Mouse (Mus musculus): ENCODE results near the gene Snta1. TPM values are rescaled to one million over a fixed set of nuclear protein-coding genes. Genes with fewer than 3 reads are reported as not detected.

Gene Snta1
- polyA plus RNA-seq, 1 experiment from 2014 or later, result 2.2 TPM

DNA sequence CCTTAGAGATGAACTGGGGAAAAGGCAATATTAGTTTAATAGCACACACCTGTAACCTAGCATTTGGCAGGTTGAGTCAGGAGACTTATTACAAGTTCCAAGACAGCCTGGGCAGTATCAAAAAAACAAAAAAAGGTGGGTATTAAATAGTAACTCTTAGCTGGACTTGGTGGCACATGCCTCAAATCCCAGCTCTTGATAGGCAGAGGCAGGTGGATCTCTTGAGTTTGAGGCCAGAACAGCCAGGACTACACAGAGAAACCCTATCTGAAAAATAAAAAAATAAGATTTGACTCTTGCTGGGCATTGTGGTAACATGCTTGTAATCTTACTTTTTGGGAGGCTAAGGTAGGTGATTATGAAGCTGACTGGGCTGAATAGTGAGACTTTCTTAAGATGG is 32.6 kb upstream of the Snta1 start:
- Histone ChIP-seq H3K4me2 (ENCODE audit: low read depth, severe bottlenecking) (no peak overlapping the region), H3K27ac (replicated peaks; ENCODE audit: low read depth, low read length) (no peak overlapping the region), H3K9ac (ENCODE audit: low read length) (no peak overlapping the region), H3K9me3 (ENCODE audit: control insufficient read depth, low read length) (no peaks in the 10 kb centered on the region), H3K27me3 (ENCODE audit: control insufficient read depth, insufficient read depth, low read length) (no peaks in the 10 kb centered on the region), H3K4me3 (ENCODE audit: low read depth, low read length) (no peak overlapping the region), H3K4me1 (ENCODE audit: control insufficient read depth, insufficient read depth, low read length) (no peaks in the 10 kb centered on the region), H3K36me3 (ENCODE audit: control insufficient read depth, insufficient read depth, low read length) (0 out of 2 replicates have a peak, but pooled peaks cover 4% of the 10 kb centered on the region)
- DNase-seq (ENCODE audit: low spot score), result no peak
- ATAC-seq (ENCODE audit: insufficient number of reproducible peaks, low FRiP score, low TSS enrichment, low read depth), result no peak

GRCm38 (mm10) chr2:154437191-154437527 is 29.3 kb upstream of the Snta1 start:
- whole genome bisulfite sequencing, result 18% methylated on average over 7 of the region's 7 CpGs
- ATAC-seq (ENCODE audit: insufficient number of reproducible peaks, low FRiP score, low TSS enrichment, low read depth), result no peak
- H3K27ac ChIP-seq (replicated peaks; ENCODE audit: low read depth, low read length), result no peak overlapping the region

DNA sequence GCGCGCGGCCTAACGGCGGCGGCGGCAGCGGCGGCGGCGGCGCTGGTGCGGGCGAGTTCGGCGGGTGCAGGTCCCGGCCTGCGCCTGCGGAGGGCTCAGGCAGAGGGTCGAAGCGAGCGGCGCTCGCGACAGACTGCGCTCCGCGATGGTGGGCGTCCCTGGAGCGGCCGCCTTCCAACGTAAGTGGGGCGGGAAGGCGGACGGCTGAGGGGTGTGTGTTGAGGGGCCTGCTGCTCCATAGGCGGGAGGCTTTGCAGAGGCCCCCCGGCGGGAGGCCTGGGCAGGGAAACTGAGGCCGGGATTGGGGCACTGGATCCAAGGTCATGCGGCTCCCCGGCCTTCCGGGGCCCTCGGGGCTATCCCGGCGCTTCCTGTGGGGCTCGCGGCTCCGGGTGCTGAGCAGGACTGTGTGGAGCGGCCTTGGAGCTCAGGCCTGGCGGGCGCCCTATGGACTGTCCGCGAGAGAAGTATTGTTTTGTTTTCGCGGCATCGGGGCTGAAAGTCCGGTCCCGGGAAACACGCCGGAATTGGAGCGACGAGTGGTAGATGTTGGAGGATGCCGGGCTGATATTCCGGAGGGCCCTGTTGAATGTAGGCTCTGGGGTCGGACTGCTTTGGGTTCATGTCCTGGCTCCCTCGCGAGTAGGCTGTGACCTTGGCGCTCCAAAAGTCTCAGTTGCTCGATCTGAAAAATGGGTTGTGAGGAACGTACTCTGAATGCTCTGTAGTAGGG is 28.7 kb upstream of the Snta1 start, which contains the start of gene Cbfa2t2:
Gene Cbfa2t2, plus strand, starts transcription at position 24 of the 733 bp plus-strand sequence.
- Histone ChIP-seq H3K9ac (ENCODE audit: low read length) (peak within 1 kb of the TSS; percentile 95), H3K4me1 (ENCODE audit: control insufficient read depth, insufficient read depth, low read length) (no peaks in the 10 kb centered on the region), H3K9me3 (ENCODE audit: control insufficient read depth, low read length) (no peaks in the 10 kb centered on the region), H3K4me3 (ENCODE audit: low read depth, low read length) (peak within 1 kb of the TSS; percentile 79), H3K27me3 (ENCODE audit: control insufficient read depth, insufficient read depth, low read length) (no peaks in the 10 kb centered on the region), H3K27ac (replicated peaks; ENCODE audit: low read depth, low read length) (peak within 1 kb of the TSS; percentile 86), H3K36me3 (ENCODE audit: control insufficient read depth, insufficient read depth, low read length) (no peaks in the 10 kb centered on the region), H3K4me2 (ENCODE audit: low read depth, severe bottlenecking) (peak within 1 kb of the TSS; percentile 54)
- peak; percentile 55 for ATAC-seq (ENCODE audit: insufficient number of reproducible peaks, low FRiP score, low TSS enrichment, low read depth)
- peak; percentile 78 for DNase-seq (ENCODE audit: low spot score)
- WGBS, result under 1% methylated on average over 64 of the region's 70 CpGs

More at GRCm38 (mm10) chr2:154437191-154437527, 29.3 kb upstream of the Snta1 start:
- H3K4me3 ChIP-seq (ENCODE audit: low read depth, low read length), result peak overlapping the region; percentile 79
- H3K9me3 ChIP-seq (ENCODE audit: control insufficient read depth, low read length), result no peaks in the 10 kb centered on the region
- no peaks in the 10 kb centered on the region for H3K4me1 ChIP-seq (ENCODE audit: control insufficient read depth, insufficient read depth, low read length)
- H3K36me3 ChIP-seq (ENCODE audit: control insufficient read depth, insufficient read depth, low read length), result no peaks in the 10 kb centered on the region
- H3K27me3 ChIP-seq (ENCODE audit: control insufficient read depth, insufficient read depth, low read length), result no peaks in the 10 kb centered on the region
- H3K9ac ChIP-seq (ENCODE audit: low read length), result peak overlapping the region; percentile 95
- H3K4me2 ChIP-seq (ENCODE audit: low read depth, severe bottlenecking), result peak overlapping the region; percentile 54
- no peak for DNase-seq (ENCODE audit: low spot score)

DNA sequence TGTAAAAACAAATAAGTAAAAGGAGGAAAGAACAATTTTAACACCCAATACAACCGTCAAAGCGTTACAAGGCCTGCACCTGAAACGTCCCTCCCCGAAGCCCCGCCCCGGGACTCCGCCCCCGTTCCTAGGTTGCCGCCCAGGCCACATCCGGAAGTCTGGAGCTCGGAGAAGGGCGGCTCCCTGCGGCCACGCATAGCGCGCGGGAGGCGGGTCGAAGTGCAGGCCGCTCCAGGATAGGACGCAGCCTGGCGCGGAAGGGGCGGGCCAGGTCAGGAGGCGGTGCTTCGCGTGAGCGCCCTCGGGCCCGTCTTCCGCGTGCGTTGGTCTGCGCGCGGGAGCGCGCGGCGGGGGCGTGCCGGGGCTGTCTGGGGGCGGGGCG is 28.2 kb upstream of the Snta1 start:
- H3K27me3 ChIP-seq (ENCODE audit: control insufficient read depth, insufficient read depth, low read length), result no peaks in the 10 kb centered on the region
- H3K4me2 ChIP-seq (ENCODE audit: low read depth, severe bottlenecking), result peak overlapping the region; percentile 35; the same call in 1 of the 2 replicates
- DNase-seq (ENCODE audit: low spot score), result peak; percentile 98
- no peaks in the 10 kb centered on the region for H3K36me3 ChIP-seq (ENCODE audit: control insufficient read depth, insufficient read depth, low read length)
- peak overlapping the region; percentile 79 for H3K4me3 ChIP-seq (ENCODE audit: low read depth, low read length)
- H3K9me3 ChIP-seq (ENCODE audit: control insufficient read depth, low read length), result no peaks in the 10 kb centered on the region
- WGBS, result 0% methylated on average over 42 of the region's 44 CpGs
- peak overlapping the region; percentile 86 for H3K27ac ChIP-seq (replicated peaks; ENCODE audit: low read depth, low read length)
- ATAC-seq (ENCODE audit: insufficient number of reproducible peaks, low FRiP score, low TSS enrichment, low read depth), result peak; percentile 99
- H3K4me1 ChIP-seq (ENCODE audit: control insufficient read depth, insufficient read depth, low read length), result no peaks in the 10 kb centered on the region
- peak overlapping the region; percentile 95 for H3K9ac ChIP-seq (ENCODE audit: low read length)

DNA sequence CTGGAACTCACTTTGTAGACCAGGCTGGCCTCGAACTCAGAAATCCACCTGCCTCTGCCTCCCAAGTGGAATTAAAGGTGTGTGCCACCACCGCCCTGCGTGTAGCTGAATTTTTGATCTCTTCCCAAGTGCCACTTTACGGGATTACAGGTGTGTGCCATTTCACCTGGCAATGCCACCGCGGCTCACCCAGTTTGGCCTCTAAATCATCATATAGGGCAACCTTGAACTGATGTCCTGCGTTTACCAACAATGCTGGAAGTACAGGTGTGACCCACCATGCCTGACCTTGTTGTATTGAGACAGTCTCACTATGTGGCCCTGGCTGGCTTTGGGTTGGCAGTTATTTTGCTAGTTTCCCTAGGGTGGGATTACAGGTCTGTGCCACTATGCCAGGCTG is 26.8 kb upstream of the Snta1 start:
- ATAC-seq (ENCODE audit: insufficient number of reproducible peaks, low FRiP score, low TSS enrichment, low read depth) (no peak), DNase-seq (ENCODE audit: low spot score) (no peak)
- H3K36me3 ChIP-seq (ENCODE audit: control insufficient read depth, insufficient read depth, low read length), result no peaks in the 10 kb centered on the region
- no peaks in the 10 kb centered on the region for H3K4me1 ChIP-seq (ENCODE audit: control insufficient read depth, insufficient read depth, low read length)
- H3K27me3 ChIP-seq (ENCODE audit: control insufficient read depth, insufficient read depth, low read length), result no peaks in the 10 kb centered on the region
- no peak overlapping the region for H3K27ac ChIP-seq (replicated peaks; ENCODE audit: low read depth, low read length)
- no peaks in the 10 kb centered on the region for H3K9me3 ChIP-seq (ENCODE audit: control insufficient read depth, low read length)
- H3K4me2 ChIP-seq (ENCODE audit: low read depth, severe bottlenecking), result no peak overlapping the region
- H3K4me3 ChIP-seq (ENCODE audit: low read depth, low read length), result no peak overlapping the region
- 92% methylated on average over 7 of the region's 7 CpGs for WGBS
- no peak overlapping the region for H3K9ac ChIP-seq (ENCODE audit: low read length)

- H3K4me3 ChIP-seq (ENCODE audit: low read depth, low read length), result no peak overlapping the region
- no peak overlapping the region for H3K4me2 ChIP-seq (ENCODE audit: low read depth, severe bottlenecking)
- H3K9ac ChIP-seq (ENCODE audit: low read length), result no peak overlapping the region
- 76% methylated on average over 3 of the region's 3 CpGs for WGBS
- no peaks in the 10 kb centered on the region for H3K9me3 ChIP-seq (ENCODE audit: control insufficient read depth, low read length)
- H3K4me1 ChIP-seq (ENCODE audit: control insufficient read depth, insufficient read depth, low read length), result no peaks in the 10 kb centered on the region
- no peaks in the 10 kb centered on the region for H3K27me3 ChIP-seq (ENCODE audit: control insufficient read depth, insufficient read depth, low read length)
- ATAC-seq (ENCODE audit: insufficient number of reproducible peaks, low FRiP score, low TSS enrichment, low read depth) (no peak), DNase-seq (ENCODE audit: low spot score) (no peak)
- no peak overlapping the region for H3K27ac ChIP-seq (replicated peaks; ENCODE audit: low read depth, low read length)
- no peaks in the 10 kb centered on the region for H3K36me3 ChIP-seq (ENCODE audit: control insufficient read depth, insufficient read depth, low read length)
These were observed 25.5 kb upstream of the Snta1 start for GRCm38 (mm10) chr2:154433391-154433790.

DNA sequence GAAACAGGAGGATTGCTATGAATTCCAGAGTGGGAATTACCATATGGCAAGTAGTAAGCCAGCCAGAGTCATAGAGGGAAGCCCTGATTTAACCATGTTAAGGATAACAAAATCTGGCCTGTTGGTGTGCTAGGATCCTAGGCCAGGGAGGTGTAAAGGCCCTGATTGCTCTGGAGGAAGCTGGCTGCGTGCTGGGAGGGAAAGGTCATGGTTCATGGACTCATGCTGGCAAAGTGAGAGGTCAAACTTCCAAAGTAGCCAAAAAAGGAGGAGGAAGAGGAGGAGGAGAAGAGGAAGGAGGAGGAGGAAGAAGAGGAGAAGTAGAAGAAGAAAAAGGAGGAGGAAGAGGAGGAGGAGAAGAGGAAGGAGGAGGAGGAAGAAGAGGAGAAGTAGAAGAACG is 24.8 kb upstream of the Snta1 start:
- Histone ChIP-seq H3K4me1 (ENCODE audit: control insufficient read depth, insufficient read depth, low read length) (peaks cover 4% of the 10 kb centered on the region; the same call in 1 of the 2 replicates), H3K9ac (ENCODE audit: low read length) (no peak overlapping the region), H3K9me3 (ENCODE audit: control insufficient read depth, low read length) (no peaks in the 10 kb centered on the region), H3K36me3 (ENCODE audit: control insufficient read depth, insufficient read depth, low read length) (no peaks in the 10 kb centered on the region), H3K27me3 (ENCODE audit: control insufficient read depth, insufficient read depth, low read length) (peaks cover 2% of the 10 kb centered on the region; the same call in 1 of the 2 replicates), H3K4me2 (ENCODE audit: low read depth, severe bottlenecking) (no peak overlapping the region), H3K27ac (replicated peaks; ENCODE audit: low read depth, low read length) (no peak overlapping the region), H3K4me3 (ENCODE audit: low read depth, low read length) (no peak overlapping the region)
- DNase-seq (ENCODE audit: low spot score) (no peak), ATAC-seq (ENCODE audit: insufficient number of reproducible peaks, low FRiP score, low TSS enrichment, low read depth) (no peak)
- WGBS, result 60% methylated on average over 2 of the region's 2 CpGs

- Histone ChIP-seq H3K9me3 (ENCODE audit: control insufficient read depth, low read length) (no peaks in the 10 kb centered on the region), H3K27me3 (ENCODE audit: control insufficient read depth, insufficient read depth, low read length) (peaks cover 3% of the 10 kb centered on the region; the same call in 1 of the 2 replicates), H3K4me3 (ENCODE audit: low read depth, low read length) (no peak overlapping the region), H3K36me3 (ENCODE audit: control insufficient read depth, insufficient read depth, low read length) (no peaks in the 10 kb centered on the region), H3K27ac (replicated peaks; ENCODE audit: low read depth, low read length) (no peak overlapping the region), H3K9ac (ENCODE audit: low read length) (no peak overlapping the region), H3K4me2 (ENCODE audit: low read depth, severe bottlenecking) (no peak overlapping the region), H3K4me1 (ENCODE audit: control insufficient read depth, insufficient read depth, low read length) (peaks cover 8% of the 10 kb centered on the region; the same call in 1 of the 2 replicates)
- WGBS, result 98% methylated on average over 2 of the region's 2 CpGs
- no peak for ATAC-seq (ENCODE audit: insufficient number of reproducible peaks, low FRiP score, low TSS enrichment, low read depth)
- no peak for DNase-seq (ENCODE audit: low spot score)
These were observed 22.7 kb upstream of the Snta1 start for GRCm38 (mm10) chr2:154430566-154430965.

Measured in limb, embryonic 11.5 days (tissue).